Mouse (Mus musculus) macrophage (primary cell): ENCODE results near the gene Xrcc2. TPM values are rescaled to one million over a fixed set of nuclear protein-coding genes. Genes with fewer than 3 reads are reported as not detected.
"Not testable (repeated sequence)": the region's sequence is repeated elsewhere in the genome, so short reads cannot be mapped to it uniquely, and the experiment has no call there.

ENCODE experiments used
- H3K27ac ChIP-seq: fragments of 350-480 bp; formaldehyde crosslinking; 2 replicates; pipeline ENCODE4 v1.9.0; 2021
- H3K36me3 ChIP-seq: fragments of 350-480 bp; formaldehyde crosslinking; 2 replicates; pipeline ENCODE4 v1.9.0; 2021; ENCODE audit errors: inconsistent target
- H3K4me3 ChIP-seq: fragments of 350-480 bp; formaldehyde crosslinking; 2 replicates; pipeline ENCODE4 v1.9.0; 2021; ENCODE audit errors: inconsistent target
- H3K79me2 ChIP-seq: fragments of 350-480 bp; formaldehyde crosslinking; 2 replicates; pipeline ENCODE4 v1.9.0; 2021; ENCODE audit errors: inconsistent target
- WGBS: methylation state at CpG from one replicate; pipeline ENCODE4 v1.1.7; 2026; ENCODE audit warnings: inconsistent platforms; ENCODE audit not compliant: missing documents; 5-methylcytosine and 5-hydroxymethylcytosine counted together
- polyA plus RNA-seq: library from polyadenylated mRNA; stranded (reverse); fragments of 250-400 nt; gene quantifications from 3 replicates; pipeline ENCODE4 v1.2.4, GENCODE M21; 2018; ENCODE audit warnings: inconsistent platforms

The Xrcc2 gene
- polyA plus RNA-seq, 1 experiment from 2014 or later = 1.3 TPM

- 87% methylated on average over 4 of the region's 4 CpGs for WGBS
- not testable (repeated sequence) for H3K36me3 ChIP-seq, H3K79me2 ChIP-seq, H3K27ac ChIP-seq, H3K4me3 ChIP-seq
These were observed 7.5 kb upstream of the Xrcc2 start for GRCm38 (mm10) chr5:25713001-25713706.

DNA sequence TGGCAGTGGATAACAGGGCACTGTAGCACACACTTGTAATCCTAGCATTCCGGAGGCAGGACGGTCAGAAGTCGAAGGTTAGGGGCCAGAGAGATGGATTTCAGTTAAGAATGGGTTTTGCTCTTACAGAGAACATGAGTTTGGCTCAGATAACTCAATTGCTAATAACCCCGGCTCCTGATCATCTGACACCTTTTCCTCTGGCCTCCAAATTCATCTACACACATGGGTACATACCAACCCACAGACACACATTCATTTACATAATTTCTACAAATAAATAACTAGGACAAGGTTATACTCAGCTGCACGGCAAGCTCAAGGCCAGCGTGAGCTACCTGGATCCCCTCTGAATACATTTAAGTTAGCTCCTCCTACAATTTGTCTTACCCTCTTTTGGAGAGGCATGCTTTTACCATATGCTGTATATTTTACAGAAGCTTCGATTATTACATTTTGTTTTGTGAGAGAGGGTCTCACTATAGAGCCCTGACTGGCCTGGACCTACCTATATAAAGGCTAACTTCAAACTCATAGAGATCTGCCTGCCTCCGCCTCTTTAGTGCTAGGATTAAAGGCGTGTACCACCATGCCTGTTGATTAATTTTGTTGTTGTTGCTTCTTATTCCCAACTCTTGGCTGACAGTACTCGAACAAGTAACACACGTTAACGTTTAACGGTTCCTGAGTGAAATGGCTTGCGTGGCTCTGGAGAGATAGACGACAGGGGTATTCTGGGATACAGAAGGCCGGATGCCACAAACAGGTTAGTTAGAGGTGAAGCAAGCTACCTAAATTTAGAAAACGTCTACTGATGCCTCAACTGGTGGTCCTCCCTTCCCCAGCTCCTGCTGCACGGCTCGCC is 691 bp downstream of the Xrcc2 start:
- WGBS = 26% methylated on average over 17 of the region's 19 CpGs
- Histone ChIP-seq H3K4me3 (peak overlapping the region; percentile 65), H3K79me2 (peaks cover 9% of the 10 kb centered on the region; the same call in 1 of the 2 replicates), H3K36me3 (no peaks in the 10 kb centered on the region), H3K27ac (no peak overlapping the region)

DNA sequence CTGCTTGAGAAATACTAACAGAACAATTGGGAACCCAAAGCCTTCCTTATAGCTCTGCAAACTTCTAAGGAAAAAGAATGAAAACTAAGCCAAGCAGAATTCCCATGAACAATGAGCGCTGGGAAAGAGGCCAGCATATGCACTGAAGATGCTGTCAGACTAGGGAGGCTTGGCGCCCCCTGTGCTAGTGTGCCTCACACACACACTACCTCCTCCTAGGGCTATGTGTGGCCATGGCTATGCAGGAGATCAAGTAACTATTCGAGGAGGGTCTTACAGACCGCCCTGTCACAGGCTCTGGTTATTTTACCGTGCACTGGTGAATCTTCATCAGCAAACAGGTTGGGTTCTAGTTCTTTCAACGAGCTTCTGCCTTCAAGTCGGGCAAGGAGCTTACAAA is 7.7 kb downstream of the Xrcc2 start:
- Histone ChIP-seq H3K27ac (no peak overlapping the region), H3K79me2 (no peaks in the 10 kb centered on the region), H3K36me3 (no peaks in the 10 kb centered on the region), H3K4me3 (no peak overlapping the region)
- 96% methylated on average over 7 of the region's 7 CpGs for WGBS

DNA sequence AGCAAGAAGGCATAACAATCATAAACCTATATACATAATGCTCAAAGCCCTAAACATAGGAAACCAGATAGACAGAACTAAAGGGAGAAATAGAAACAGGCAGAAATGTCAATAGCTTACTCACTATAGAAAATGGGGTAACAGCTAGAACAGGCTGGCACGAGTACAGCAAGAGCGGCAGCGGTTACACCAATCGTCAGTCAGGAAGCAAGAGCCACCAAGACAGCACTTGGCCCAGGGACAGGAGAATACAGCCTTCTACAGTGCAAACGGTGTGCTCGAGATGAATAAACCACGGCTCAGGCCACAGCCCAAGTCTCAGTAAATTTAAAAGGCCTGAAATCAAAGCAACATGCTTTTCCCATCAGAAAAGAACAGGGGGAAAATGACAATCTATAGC is 9.4 kb downstream of the Xrcc2 start:
- no peak overlapping the region for H3K4me3 ChIP-seq
- H3K27ac ChIP-seq = no peak overlapping the region
- H3K36me3 ChIP-seq = no peaks in the 10 kb centered on the region
- no peaks in the 10 kb centered on the region for H3K79me2 ChIP-seq
- WGBS = 81% methylated on average over 7 of the region's 7 CpGs

DNA sequence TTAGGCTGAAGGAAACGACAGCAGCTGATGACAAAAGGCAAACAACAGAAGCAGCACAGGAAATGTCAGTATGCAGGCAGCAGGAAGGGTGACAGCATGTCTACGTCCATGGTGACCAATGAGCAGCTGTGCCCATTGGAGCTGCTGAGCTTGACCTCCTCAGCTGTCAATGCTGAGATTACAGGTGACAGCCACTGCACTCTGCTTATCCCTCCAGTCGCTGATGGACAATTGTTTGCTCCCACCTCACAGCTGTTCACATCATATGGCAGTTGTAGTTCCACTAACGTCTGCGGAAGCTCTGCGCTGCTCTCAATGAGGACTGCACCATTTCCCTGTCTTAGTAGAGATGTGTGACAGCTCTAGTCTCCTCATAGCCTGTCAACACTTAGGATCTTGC is 9.8 kb downstream of the Xrcc2 start:
- Histone ChIP-seq H3K27ac (no peak overlapping the region), H3K79me2 (no peaks in the 10 kb centered on the region), H3K4me3 (no peak overlapping the region), H3K36me3 (no peaks in the 10 kb centered on the region)
- WGBS = 84% methylated on average over 6 of the region's 6 CpGs

DNA sequence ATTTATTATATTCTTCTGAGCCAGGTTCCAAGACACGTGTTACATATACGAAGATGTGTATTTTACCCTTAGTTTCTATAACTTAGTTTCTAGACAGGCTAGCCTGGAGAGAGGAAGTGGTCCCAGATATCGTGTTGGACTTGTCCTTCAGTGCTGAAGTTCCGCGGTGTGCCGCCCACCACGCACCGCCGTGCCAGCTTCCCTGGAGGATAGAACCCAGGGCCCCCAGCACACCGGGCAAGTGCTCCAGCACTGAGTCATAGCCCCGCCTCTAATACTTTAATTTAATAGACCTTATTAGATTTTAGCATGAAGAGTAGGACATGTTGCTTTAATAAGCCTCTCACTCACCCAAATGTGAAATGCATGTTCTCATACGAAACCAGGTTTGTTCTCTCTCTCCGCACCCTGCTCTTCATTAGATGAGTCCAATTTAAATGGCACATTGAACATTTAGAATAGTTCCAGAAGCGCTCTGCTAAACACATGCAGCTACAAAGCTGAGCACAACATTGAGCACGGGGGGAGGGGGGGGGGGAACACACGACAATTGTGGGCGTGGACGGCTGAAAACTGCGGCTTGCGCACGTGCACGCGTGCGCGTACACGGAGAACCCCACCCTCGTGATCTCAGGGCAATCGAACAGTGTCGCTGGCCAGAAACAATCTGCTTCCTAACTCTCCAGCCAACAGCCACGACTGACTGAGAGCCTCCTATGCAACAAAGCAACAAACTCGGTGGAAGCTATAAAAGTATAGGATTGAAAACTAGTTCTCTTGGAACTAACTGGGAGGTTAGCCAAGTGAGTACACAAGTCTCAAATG is 33.7 kb downstream of the Xrcc2 start:
- Histone ChIP-seq H3K4me3 (no peak overlapping the region), H3K79me2 (no peaks in the 10 kb centered on the region), H3K27ac (no peak overlapping the region), H3K36me3 (no peaks in the 10 kb centered on the region)
- 95% methylated on average over 27 of the region's 31 CpGs for WGBS

- no peak overlapping the region for H3K4me3 ChIP-seq
- WGBS = 90% methylated on average over 3 of the region's 3 CpGs
- H3K27ac ChIP-seq = no peak overlapping the region
- H3K36me3 ChIP-seq = no peaks in the 10 kb centered on the region
- H3K79me2 ChIP-seq = no peaks in the 10 kb centered on the region
These were observed 34.6 kb downstream of the Xrcc2 start for GRCm38 (mm10) chr5:25671051-25671450.

- no peaks in the 10 kb centered on the region for H3K79me2 ChIP-seq
- H3K4me3 ChIP-seq = no peak overlapping the region
- H3K36me3 ChIP-seq = no peaks in the 10 kb centered on the region
- WGBS = 94% methylated on average over 9 of the region's 9 CpGs
- H3K27ac ChIP-seq = no peak overlapping the region
These were observed 37.3 kb downstream of the Xrcc2 start for GRCm38 (mm10) chr5:25668306-25668705.

DNA sequence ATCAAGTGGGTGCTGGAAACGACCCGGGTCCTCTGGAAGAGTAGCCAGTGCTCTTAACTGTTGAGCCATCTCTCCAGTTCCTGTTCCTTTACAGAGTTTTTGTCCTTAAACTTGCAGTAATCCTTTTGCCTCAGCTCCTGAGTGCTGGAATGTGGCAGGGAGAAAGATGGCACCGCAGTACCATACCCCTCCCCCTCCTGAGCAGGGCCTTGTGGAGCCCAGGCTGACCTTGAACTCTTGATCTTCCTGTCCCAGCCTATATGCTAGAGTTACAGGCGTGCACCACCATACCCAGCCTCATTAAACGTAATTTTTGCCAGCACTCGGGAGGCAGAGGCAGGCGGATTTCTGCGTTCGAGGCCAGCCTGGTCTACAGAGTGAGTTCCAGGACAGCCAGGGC is 38.9 kb downstream of the Xrcc2 start:
- Histone ChIP-seq H3K79me2 (no peaks in the 10 kb centered on the region), H3K4me3 (no peak overlapping the region), H3K36me3 (no peaks in the 10 kb centered on the region), H3K27ac (no peak overlapping the region)
- WGBS = 92% methylated on average over 9 of the region's 9 CpGs

GRCm38 (mm10) chr5:25666108-25666507 is 39.5 kb downstream of the Xrcc2 start:
- Histone ChIP-seq H3K27ac (no peak overlapping the region), H3K36me3 (no peaks in the 10 kb centered on the region), H3K79me2 (no peaks in the 10 kb centered on the region), H3K4me3 (no peak overlapping the region)
- 41% methylated on average over 4 of the region's 4 CpGs for WGBS

DNA sequence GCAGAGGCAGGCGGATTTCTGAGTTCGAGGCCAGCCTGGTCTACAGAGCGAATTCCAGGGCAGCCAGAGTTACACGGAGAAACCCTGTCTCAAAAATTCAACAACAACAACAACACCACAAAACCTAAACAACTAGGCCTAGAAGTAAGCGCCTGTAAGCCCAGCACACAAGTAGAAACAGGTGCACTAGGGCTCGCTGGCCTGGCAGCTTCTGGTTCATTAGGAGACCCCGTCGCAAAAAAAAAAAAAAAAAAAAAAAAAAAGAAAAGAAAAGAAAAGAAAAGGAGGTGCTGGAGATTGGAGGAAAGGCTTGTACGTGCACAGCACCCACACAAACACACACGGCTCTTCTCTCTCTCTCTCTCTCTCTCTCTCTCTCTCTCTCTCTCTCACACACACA is 40.1 kb downstream of the Xrcc2 start:
- H3K4me3 ChIP-seq = no peak overlapping the region
- H3K36me3 ChIP-seq = no peaks in the 10 kb centered on the region
- no peaks in the 10 kb centered on the region for H3K79me2 ChIP-seq
- no peak overlapping the region for H3K27ac ChIP-seq
- 91% methylated on average over 5 of the region's 10 CpGs for WGBS

DNA sequence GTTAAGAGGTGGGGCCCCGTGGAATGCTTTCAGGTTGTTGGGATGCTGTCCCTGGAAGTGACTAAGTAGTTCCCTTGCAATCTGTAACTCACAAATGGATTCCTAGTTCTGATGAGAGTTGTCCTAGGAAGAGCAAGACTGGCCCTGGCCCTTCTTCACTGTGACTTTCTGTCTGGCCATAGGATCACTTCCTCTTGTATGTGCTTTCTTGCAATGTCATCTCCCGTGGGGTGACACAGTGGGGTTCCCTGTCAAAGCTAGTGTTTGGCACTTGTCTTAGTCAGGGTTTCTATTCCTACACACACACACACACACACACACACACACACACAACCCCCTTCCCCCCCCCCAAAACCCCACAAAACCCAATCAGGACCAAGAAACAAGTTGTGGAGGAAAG is 42.5 kb downstream of the Xrcc2 start:
- H3K79me2 ChIP-seq = no peaks in the 10 kb centered on the region
- H3K36me3 ChIP-seq = no peaks in the 10 kb centered on the region
- 41% methylated on average over 2 of the region's 2 CpGs for WGBS
- no peak overlapping the region for H3K27ac ChIP-seq
- no peak overlapping the region for H3K4me3 ChIP-seq

DNA sequence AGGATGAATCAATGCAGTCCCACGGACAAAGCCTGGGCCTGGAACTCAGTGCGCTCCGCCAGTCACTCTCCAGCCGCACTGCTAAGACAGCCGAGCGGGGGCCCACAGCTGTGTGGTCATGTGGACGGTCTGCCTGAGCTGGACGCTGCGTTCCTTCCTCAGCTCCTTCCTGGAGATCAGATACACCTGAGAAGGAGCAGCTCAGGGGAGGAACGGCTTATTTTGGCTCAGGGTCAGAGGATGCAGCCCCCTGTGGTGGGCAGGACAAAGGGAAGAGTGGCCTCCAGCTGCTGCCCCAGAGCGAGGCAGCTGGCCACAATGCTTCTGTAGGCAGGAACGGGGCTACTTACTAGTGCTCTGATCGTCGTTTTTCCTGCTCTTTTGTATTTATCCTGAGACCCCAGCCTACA is 51.0 kb downstream of the Xrcc2 start:
- H3K27ac ChIP-seq = no peak overlapping the region
- no peak overlapping the region for H3K4me3 ChIP-seq
- no peaks in the 10 kb centered on the region for H3K36me3 ChIP-seq
- no peaks in the 10 kb centered on the region for H3K79me2 ChIP-seq
- WGBS = 42% methylated on average over 14 of the region's 14 CpGs

DNA sequence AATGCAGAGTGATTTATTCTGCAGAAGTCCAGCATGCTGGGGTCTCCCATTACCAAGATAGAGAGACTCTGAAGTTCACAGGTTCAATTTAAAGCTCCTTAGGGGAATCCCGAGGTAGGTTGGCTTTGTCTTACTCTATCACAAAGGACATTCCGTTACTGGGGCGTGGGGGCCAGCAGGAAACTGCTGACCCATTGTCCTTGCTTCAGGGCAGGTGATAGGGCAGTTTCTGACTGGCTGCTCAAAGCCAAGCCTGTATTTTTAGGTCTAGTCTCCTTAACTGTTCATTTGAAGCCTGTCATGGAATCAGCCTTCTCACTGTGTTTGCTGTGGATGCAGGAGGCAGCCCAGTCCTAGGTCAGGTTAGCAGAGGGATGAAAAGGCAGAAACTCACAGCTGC is 52.2 kb downstream of the Xrcc2 start:
- WGBS = 63% methylated on average over 3 of the region's 3 CpGs
- no peaks in the 10 kb centered on the region for H3K36me3 ChIP-seq
- H3K79me2 ChIP-seq = no peaks in the 10 kb centered on the region
- H3K4me3 ChIP-seq = no peak overlapping the region
- H3K27ac ChIP-seq = no peak overlapping the region

- 94% methylated on average over 7 of the region's 7 CpGs for WGBS
- Histone ChIP-seq H3K79me2 (no peaks in the 10 kb centered on the region), H3K4me3 (no peak overlapping the region), H3K27ac (no peak overlapping the region), H3K36me3 (no peaks in the 10 kb centered on the region)
These were observed 53.2 kb downstream of the Xrcc2 start for GRCm38 (mm10) chr5:25652435-25652834.
